Mouse (Mus musculus) ES-Bruce4 (cell line): Measurements from ENCODE around the gene Dars. TPM values are rescaled to one million over a fixed set of nuclear protein-coding genes. Genes with fewer than 3 reads are reported as not detected.
A peak's percentile ranks its signal among the peaks of the same experiment; 100 is the strongest.

ENCODE experiments used
- H3K27ac ChIP-seq: 2 replicates; pipeline ENCODE4 v1.5.1; 2012; ENCODE audit warnings: low read length, inconsistent platforms; ENCODE audit not compliant: insufficient read depth
- H3K27me3 ChIP-seq: 2 replicates; pipeline ENCODE4 v1.6.1; 2012; ENCODE audit warnings: mild to moderate bottlenecking, low read length, inconsistent platforms; ENCODE audit not compliant: control insufficient read depth, poor library complexity, insufficient read depth, severe bottlenecking
- H3K36me3 ChIP-seq: 2 replicates; pipeline ENCODE4 v1.6.1; 2012; ENCODE audit warnings: inconsistent platforms, mild to moderate bottlenecking, low read length, moderate library complexity; ENCODE audit not compliant: control insufficient read depth, poor library complexity, insufficient read depth, severe bottlenecking
- H3K4me1 ChIP-seq: one replicate; pipeline ENCODE4 v1.8.1; 2011; ENCODE audit warnings: low read length; ENCODE audit not compliant: control insufficient read depth, insufficient read depth
- H3K4me3 ChIP-seq: 2 replicates; pipeline ENCODE4 v1.5.1; 2011; ENCODE audit warnings: low read depth, mild to moderate bottlenecking, low read length
- H3K9ac ChIP-seq: 2 replicates; pipeline ENCODE4 v1.6.1; 2012; ENCODE audit warnings: low read depth, mild to moderate bottlenecking, inconsistent platforms; ENCODE audit not compliant: poor library complexity, severe bottlenecking
- H3K9me3 ChIP-seq: replicated peaks from 2 replicates; pipeline ENCODE4 v1.6.1; 2012; ENCODE audit warnings: mild to moderate bottlenecking, low read length, inconsistent platforms; ENCODE audit not compliant: control insufficient read depth, poor library complexity, insufficient read depth, severe bottlenecking
- CTCF ChIP-seq: IDR thresholded peaks from one replicate; pipeline ENCODE4 v1.8.1; 2011; ENCODE audit warnings: low read depth, low read length
- EP300 ChIP-seq: IDR thresholded peaks from 2 replicates; pipeline ENCODE4 v1.6.1; 2011; ENCODE audit warnings: low read depth, low read length; ENCODE audit not compliant: insufficient read depth
- POLR2A ChIP-seq: IDR thresholded peaks from one replicate; pipeline ENCODE4 v1.8.1; 2011; ENCODE audit warnings: low read length; ENCODE audit not compliant: insufficient read depth
- polyA plus RNA-seq: library from polyadenylated mRNA; stranded (reverse); fragments of >200 nt; gene quantifications from 2 replicates; pipeline ENCODE4 v1.2.4, GENCODE M21; 2011; ENCODE audit warnings: low read depth; ENCODE audit not compliant: missing spikeins, insufficient read depth, insufficient read length

The Dars gene
- polyA plus RNA-seq, 1 experiment = 191 TPM

DNA sequence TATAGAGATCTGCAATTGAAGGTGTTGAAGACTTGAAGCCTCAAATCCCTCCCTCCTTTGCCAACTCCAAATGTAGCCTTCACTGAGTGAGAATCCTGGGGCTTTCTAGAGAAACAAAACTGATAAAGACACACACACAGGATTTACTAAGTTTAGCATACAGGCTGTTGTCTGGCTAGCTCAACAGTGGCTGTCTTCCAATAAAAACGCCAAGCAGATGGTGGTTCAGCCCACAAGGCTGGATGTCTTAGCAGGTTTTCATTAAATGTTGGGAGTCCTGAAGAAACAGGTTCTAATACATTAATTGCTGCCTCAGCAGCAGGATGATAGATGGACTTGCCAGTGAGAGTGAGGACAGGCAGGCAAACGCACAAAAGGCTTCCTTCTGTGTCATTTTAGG, 56.6 kb downstream of the Dars start:
- Histone ChIP-seq H3K36me3 (peaks cover 26% of the 10 kb centered on the region), H3K27ac (no peak overlapping the region)

GRCm38 (mm10) chr1:128359554-128360376, 57.4 kb downstream of the Dars start, which contains the start of gene Mcm6:
Mcm6 (minus strand) TSS chr1:128359664.
- Histone ChIP-seq H3K27ac (peak within 1 kb of the TSS; percentile 83), H3K27me3 (no peaks in the 10 kb centered on the region), H3K36me3 (peaks cover 35% of the 10 kb centered on the region), H3K4me1 (no peaks in the 10 kb centered on the region), H3K4me3 (peak within 1 kb of the TSS; percentile 98), H3K9ac (peak within 1 kb of the TSS; percentile 96), H3K9me3 (no peaks in the 10 kb centered on the region)
- TF ChIP-seq POLR2A (peak; percentile 66), EP300 (no peak), CTCF (no peak)

More for the DNA sequence above, 56.6 kb downstream of the Dars start:
- H3K27me3 ChIP-seq = no peaks in the 10 kb centered on the region
- H3K9me3 ChIP-seq = no peaks in the 10 kb centered on the region
- TF ChIP-seq CTCF (no peak), POLR2A (no peak), EP300 (no peak)
- H3K9ac ChIP-seq = peak overlapping the region; percentile 55
- no peaks in the 10 kb centered on the region for H3K4me1 ChIP-seq
- no peak overlapping the region for H3K4me3 ChIP-seq

- Histone ChIP-seq H3K36me3 (peaks cover 39% of the 10 kb centered on the region), H3K27ac (peak overlapping the region; percentile 83)
- TF ChIP-seq EP300 = no peak
- no peak for TF ChIP-seq CTCF
These were observed 58.1 kb downstream of the Dars start for GRCm38 (mm10) chr1:128358916-128359553.

DNA sequence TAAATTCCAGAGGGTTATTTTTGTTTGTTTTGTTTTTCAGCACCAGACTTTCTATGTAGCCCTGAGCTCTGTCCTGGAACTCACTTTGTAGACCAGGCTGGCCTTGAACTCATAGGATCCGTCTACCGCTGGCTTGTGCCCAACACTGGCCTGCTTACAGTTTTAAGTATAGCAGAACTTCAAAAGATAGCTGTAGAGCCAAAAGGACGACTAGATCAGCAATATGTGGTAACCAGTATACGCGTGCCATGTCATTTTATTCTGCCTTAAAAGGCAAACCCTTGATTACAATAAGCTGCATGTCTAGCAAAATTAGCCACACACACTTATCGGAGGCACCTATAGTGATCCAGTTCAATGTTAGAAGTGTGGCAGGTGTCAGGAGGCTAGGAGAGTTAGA, 58.9 kb downstream of the Dars start:
- no peak overlapping the region for H3K27ac ChIP-seq
- no peaks in the 10 kb centered on the region for H3K9me3 ChIP-seq
- H3K4me3 ChIP-seq = peak overlapping the region; percentile 98
- H3K27me3 ChIP-seq = no peaks in the 10 kb centered on the region
- peaks cover 42% of the 10 kb centered on the region for H3K36me3 ChIP-seq
- TF ChIP-seq POLR2A (no peak), EP300 (no peak), CTCF (no peak)
- H3K4me1 ChIP-seq = no peaks in the 10 kb centered on the region
- H3K9ac ChIP-seq = peak overlapping the region; percentile 96

More at GRCm38 (mm10) chr1:128358916-128359553, 58.1 kb downstream of the Dars start:
- H3K9ac ChIP-seq = peak overlapping the region; percentile 96
- H3K27me3 ChIP-seq = no peaks in the 10 kb centered on the region
- H3K4me1 ChIP-seq = no peaks in the 10 kb centered on the region
- H3K9me3 ChIP-seq = no peaks in the 10 kb centered on the region
- peak overlapping the region; percentile 98 for H3K4me3 ChIP-seq

DNA sequence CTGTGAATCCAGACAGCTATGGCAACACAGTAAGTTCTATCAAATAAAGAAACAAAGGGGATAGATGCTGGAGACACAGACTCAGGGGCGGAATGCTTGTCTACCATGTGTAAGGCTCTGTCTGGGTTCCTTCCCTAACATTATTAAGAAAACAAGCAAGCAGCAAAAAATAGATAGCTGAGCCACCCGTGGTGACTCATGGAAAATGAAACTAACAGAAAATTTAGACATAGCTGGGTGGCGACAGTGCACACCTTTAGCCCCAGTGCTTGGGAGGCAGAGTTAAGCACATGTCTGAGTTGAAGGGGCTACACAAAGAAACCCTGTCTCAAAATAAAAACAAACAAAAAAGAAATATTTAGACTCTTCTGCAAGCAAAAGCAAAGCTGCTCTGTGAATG, 59.7 kb downstream of the Dars start:
- H3K9me3 ChIP-seq = no peaks in the 10 kb centered on the region
- H3K4me1 ChIP-seq = no peaks in the 10 kb centered on the region
- peaks cover 47% of the 10 kb centered on the region for H3K36me3 ChIP-seq
- H3K27ac ChIP-seq = no peak overlapping the region
- no peak overlapping the region for H3K4me3 ChIP-seq
- H3K27me3 ChIP-seq = no peaks in the 10 kb centered on the region
- no peak for TF ChIP-seq EP300
- no peak for TF ChIP-seq POLR2A
- TF ChIP-seq CTCF = no peak
- peak overlapping the region; percentile 96; the same call in 1 of the 2 replicates for H3K9ac ChIP-seq

- H3K27me3 ChIP-seq = no peaks in the 10 kb centered on the region
- no peaks in the 10 kb centered on the region for H3K4me1 ChIP-seq
- H3K27ac ChIP-seq = no peak overlapping the region; the same call in 1 of the 2 replicates
- no peak overlapping the region for H3K4me3 ChIP-seq
- no peaks in the 10 kb centered on the region for H3K9me3 ChIP-seq
- H3K36me3 ChIP-seq = peaks cover 89% of the 10 kb centered on the region
- no peak overlapping the region for H3K9ac ChIP-seq
- TF ChIP-seq POLR2A (no peak), CTCF (no peak), EP300 (no peak)
These were observed 64.1 kb downstream of the Dars start for GRCm38 (mm10) chr1:128353092-128353491.
